Mouse (Mus musculus): ENCODE data around the gene Rgs10. TPM values are rescaled to one million over a fixed set of nuclear protein-coding genes. Genes with fewer than 3 reads are reported as not detected.

The Rgs10 gene
- polyA plus RNA-seq, 1 experiment from 2014 or later: 56.7 TPM

DNA sequence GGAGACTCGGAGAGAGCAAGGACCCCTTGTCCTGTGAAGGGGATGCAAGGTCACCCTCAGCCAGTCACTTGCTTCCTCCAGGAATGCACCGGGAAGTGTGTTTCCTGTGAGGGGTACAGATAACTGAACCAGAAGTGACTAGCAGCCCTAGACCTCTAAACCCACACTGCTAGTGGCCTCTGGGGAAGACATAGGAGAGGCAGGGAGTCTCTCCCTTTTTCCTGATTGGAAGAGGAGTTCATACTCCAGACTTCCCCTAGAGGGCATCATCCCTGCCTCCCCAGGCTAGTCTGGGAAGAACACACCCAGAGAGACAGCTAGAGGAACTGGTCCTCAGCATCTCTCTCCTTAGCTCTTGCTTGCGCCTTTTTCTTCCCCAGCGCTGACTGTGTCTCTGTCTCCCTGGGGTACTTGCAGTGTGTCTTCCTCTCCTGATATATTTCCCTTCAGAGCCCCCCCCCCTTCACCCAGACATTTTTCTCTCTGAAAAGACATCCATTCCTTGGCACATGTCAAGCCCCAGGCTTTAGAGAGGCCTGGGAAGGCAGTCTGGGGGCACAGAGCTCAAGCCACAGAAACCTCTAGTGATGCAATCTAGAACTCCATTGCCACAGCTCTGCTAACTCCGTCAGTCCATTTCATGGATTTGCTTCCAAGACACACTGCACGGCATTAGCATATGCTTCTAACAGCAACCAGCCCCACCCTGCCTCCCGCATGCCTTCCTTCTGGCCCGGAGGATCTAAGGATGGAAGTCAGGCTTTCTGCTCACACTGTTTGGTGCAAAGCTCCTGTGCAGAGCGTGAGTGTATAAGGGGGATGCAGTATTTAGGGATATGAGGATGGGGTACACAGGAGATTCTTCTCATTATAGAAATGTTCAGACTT, 61.4 kb downstream of the Rgs10 start:
- no peak overlapping the region for H3K9ac ChIP-seq
- DNase-seq (ENCODE audit: low spot score) (no peak), ATAC-seq (ENCODE audit: low FRiP score) (no peak)
- no peaks in the 10 kb centered on the region for H3K27me3 ChIP-seq (ENCODE audit: control insufficient read depth, insufficient read depth, low read length)
- H3K36me3 ChIP-seq (replicated peaks; ENCODE audit: control insufficient read depth, insufficient read depth): no peaks in the 10 kb centered on the region
- 72% methylated on average over 9 of the region's 9 CpGs for WGBS
- no peak overlapping the region for H3K4me3 ChIP-seq (replicated peaks; ENCODE audit: low read length)
- no peaks in the 10 kb centered on the region for H3K4me1 ChIP-seq (replicated peaks; ENCODE audit: control insufficient read depth, insufficient read depth, low read length)
- H3K27ac ChIP-seq: no peak overlapping the region
- H3K4me2 ChIP-seq (replicated peaks): no peak overlapping the region
- H3K9me3 ChIP-seq (ENCODE audit: control insufficient read depth, low read length): no peaks in the 10 kb centered on the region

DNA sequence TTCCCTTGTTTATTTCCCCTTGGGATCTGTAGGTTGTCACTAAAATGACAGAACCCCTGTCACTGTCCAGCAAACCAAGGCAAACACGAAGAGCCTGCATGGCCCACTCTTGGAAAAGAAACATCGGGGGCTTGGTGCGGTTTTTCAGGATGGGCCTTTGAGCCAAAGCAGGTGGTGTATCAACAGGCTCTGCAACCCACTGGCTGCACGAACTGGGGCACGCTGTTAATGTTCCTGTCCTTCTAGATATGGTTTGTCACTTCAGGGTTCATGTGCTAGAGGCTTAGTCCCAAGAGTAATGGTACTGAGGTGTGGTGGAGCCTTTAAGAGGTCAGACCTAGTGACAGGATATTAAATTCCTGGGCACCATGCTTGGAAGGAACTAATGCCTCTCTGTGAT, 63.1 kb downstream of the Rgs10 start:
- no peak overlapping the region for H3K27ac ChIP-seq
- no peak for ATAC-seq (ENCODE audit: low FRiP score)
- no peaks in the 10 kb centered on the region for H3K27me3 ChIP-seq (ENCODE audit: control insufficient read depth, insufficient read depth, low read length)
- no peak for DNase-seq (ENCODE audit: low spot score)
- no peaks in the 10 kb centered on the region for H3K36me3 ChIP-seq (replicated peaks; ENCODE audit: control insufficient read depth, insufficient read depth)
- H3K9ac ChIP-seq: no peak overlapping the region
- H3K4me1 ChIP-seq (replicated peaks; ENCODE audit: control insufficient read depth, insufficient read depth, low read length): no peaks in the 10 kb centered on the region
- no peak overlapping the region for H3K4me2 ChIP-seq (replicated peaks)
- no peaks in the 10 kb centered on the region for H3K9me3 ChIP-seq (ENCODE audit: control insufficient read depth, low read length)
- 90% methylated on average over 5 of the region's 5 CpGs for WGBS
- no peak overlapping the region for H3K4me3 ChIP-seq (replicated peaks; ENCODE audit: low read length)

DNA sequence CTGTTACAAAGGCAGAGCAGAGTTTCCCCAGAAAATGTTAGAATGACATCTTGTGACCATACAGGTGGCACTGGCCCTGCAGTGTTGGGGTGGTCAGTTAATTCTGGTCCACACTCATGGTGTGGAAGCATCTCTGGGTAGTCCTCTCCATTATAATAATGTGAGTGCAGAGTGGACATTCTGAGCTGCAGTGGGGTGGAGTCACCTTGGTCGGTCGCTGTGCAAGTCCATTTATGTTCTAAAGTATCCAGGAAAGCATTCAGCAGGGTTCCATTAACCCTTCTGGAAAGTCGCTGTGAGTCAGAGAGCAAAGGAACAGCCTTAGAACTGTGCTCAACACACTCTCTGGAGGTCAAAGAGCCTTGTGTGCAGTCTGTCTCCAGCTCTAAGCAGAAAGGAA, 65.8 kb downstream of the Rgs10 start:
- ATAC-seq (ENCODE audit: low FRiP score): no peak
- Histone ChIP-seq H3K9me3 (ENCODE audit: control insufficient read depth, low read length) (no peaks in the 10 kb centered on the region), H3K27me3 (ENCODE audit: control insufficient read depth, insufficient read depth, low read length) (no peaks in the 10 kb centered on the region), H3K4me3 (replicated peaks; ENCODE audit: low read length) (no peak overlapping the region), H3K4me1 (replicated peaks; ENCODE audit: control insufficient read depth, insufficient read depth, low read length) (peaks cover 5% of the 10 kb centered on the region; the same call in 1 of the 2 replicates), H3K36me3 (replicated peaks; ENCODE audit: control insufficient read depth, insufficient read depth) (no peaks in the 10 kb centered on the region), H3K4me2 (replicated peaks) (no peak overlapping the region), H3K9ac (no peak overlapping the region), H3K27ac (no peak overlapping the region)
- 78% methylated on average over 3 of the region's 3 CpGs for WGBS
- DNase-seq (ENCODE audit: low spot score): no peak

DNA sequence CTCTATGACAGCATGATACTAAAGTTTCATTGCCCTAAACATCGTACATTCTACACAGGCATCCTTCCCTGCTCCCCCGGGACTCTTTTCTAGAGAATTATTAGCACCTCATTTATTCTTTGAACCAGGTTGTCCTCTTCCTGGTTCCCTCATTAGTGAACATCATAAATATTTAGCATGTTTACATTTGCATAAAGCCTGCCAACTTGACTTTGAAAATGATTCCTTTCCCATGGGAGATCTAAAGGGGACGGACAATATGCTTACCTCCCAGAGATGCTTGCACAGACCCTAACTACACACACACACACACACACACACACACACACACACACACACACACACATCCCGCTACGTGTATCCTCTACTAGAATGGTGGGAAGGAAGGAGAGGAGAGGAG, 67.4 kb downstream of the Rgs10 start:
- no peak overlapping the region for H3K4me2 ChIP-seq (replicated peaks)
- 31% methylated on average over 3 of the region's 5 CpGs for WGBS
- H3K36me3 ChIP-seq (replicated peaks; ENCODE audit: control insufficient read depth, insufficient read depth): no peaks in the 10 kb centered on the region
- no peak overlapping the region for H3K4me3 ChIP-seq (replicated peaks; ENCODE audit: low read length)
- no peaks in the 10 kb centered on the region for H3K27me3 ChIP-seq (ENCODE audit: control insufficient read depth, insufficient read depth, low read length)
- DNase-seq (ENCODE audit: low spot score) (no peak), ATAC-seq (ENCODE audit: low FRiP score) (no peak)
- no peaks in the 10 kb centered on the region for H3K9me3 ChIP-seq (ENCODE audit: control insufficient read depth, low read length)
- H3K4me1 ChIP-seq (replicated peaks; ENCODE audit: control insufficient read depth, insufficient read depth, low read length): peaks cover 5% of the 10 kb centered on the region; the same call in 1 of the 2 replicates
- no peak overlapping the region for H3K27ac ChIP-seq
- H3K9ac ChIP-seq: no peak overlapping the region

DNA sequence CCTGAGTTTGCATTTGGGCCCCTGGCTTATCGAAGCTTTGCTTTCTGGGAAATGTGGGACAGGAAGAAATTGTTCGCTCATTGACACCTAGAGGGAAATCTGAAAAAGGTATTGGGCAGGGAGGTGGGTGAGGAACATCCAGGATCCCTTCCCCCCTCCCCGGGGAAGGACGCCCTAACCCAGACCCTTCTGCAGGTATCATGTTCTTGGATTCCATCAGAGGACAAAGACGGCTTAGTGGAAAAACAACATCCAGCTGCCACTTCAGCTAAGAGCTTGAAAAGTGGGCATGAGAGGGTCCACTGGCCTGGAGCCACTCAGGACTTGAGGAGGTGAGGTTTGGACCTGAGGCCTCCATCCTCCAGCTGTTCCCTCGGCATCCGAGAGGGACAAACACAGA, 68.2 kb downstream of the Rgs10 start:
- Histone ChIP-seq H3K4me1 (replicated peaks; ENCODE audit: control insufficient read depth, insufficient read depth, low read length) (peaks cover 5% of the 10 kb centered on the region; the same call in 1 of the 2 replicates), H3K4me3 (replicated peaks; ENCODE audit: low read length) (no peak overlapping the region), H3K27me3 (ENCODE audit: control insufficient read depth, insufficient read depth, low read length) (no peaks in the 10 kb centered on the region), H3K27ac (no peak overlapping the region), H3K36me3 (replicated peaks; ENCODE audit: control insufficient read depth, insufficient read depth) (no peaks in the 10 kb centered on the region), H3K9me3 (ENCODE audit: control insufficient read depth, low read length) (no peaks in the 10 kb centered on the region), H3K4me2 (replicated peaks) (no peak overlapping the region), H3K9ac (no peak overlapping the region)
- 87% methylated on average over 7 of the region's 7 CpGs for WGBS
- no peak for ATAC-seq (ENCODE audit: low FRiP score)
- DNase-seq (ENCODE audit: low spot score): no peak

DNA sequence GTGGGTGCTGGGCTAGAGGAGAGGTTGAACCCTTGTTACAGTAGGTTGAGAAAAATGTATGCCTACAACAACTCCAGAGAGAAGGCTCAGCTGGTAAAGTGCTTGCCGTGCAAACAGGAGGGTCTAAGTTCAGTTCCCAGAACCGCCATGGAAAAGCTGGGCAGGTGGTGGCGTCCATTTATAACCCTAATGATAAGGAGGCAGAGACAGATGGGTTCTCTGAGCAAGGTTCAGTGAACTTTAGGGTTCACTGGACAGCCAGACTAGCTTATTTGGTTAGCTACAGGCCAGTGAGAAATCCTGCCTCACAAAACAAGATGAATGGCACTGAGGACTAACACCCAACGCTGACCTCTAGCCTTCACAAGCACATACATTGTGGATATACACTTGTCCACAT, 68.8 kb downstream of the Rgs10 start:
- Histone ChIP-seq H3K9me3 (ENCODE audit: control insufficient read depth, low read length) (no peaks in the 10 kb centered on the region), H3K27ac (no peak overlapping the region), H3K36me3 (replicated peaks; ENCODE audit: control insufficient read depth, insufficient read depth) (no peaks in the 10 kb centered on the region), H3K9ac (no peak overlapping the region), H3K4me3 (replicated peaks; ENCODE audit: low read length) (no peak overlapping the region), H3K4me2 (replicated peaks) (no peak overlapping the region), H3K27me3 (ENCODE audit: control insufficient read depth, insufficient read depth, low read length) (no peaks in the 10 kb centered on the region), H3K4me1 (replicated peaks; ENCODE audit: control insufficient read depth, insufficient read depth, low read length) (peaks cover 5% of the 10 kb centered on the region; the same call in 1 of the 2 replicates)
- DNase-seq (ENCODE audit: low spot score): no peak
- no peak for ATAC-seq (ENCODE audit: low FRiP score)
- WGBS: 52% methylated on average over 4 of the region's 4 CpGs

DNA sequence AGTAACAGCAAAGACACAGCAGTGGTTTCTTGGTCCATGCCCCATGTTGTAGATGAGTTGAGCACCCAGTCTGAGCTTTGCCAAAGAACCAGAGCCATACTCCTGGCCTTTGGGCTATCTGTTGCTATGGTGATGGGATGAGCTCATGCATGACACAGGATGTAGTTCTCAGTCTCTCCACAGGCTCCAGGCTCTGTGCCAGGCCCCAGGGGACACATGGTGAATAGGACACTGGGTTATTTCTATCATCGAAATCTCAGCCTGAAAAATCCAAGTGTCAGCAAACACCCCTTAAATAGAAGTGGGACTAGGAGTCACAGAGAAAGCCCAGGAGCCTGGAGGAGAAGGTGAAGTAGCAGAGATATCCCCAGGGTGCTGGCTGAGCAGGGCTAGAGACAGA, 70.0 kb downstream of the Rgs10 start:
- H3K9me3 ChIP-seq (ENCODE audit: control insufficient read depth, low read length): no peaks in the 10 kb centered on the region
- no peak overlapping the region for H3K9ac ChIP-seq
- 15% methylated on average over 1 of the region's 1 CpGs for WGBS
- no peak overlapping the region for H3K4me2 ChIP-seq (replicated peaks)
- DNase-seq (ENCODE audit: low spot score): peak; percentile 51
- H3K27ac ChIP-seq: no peak overlapping the region
- peaks cover 5% of the 10 kb centered on the region; the same call in 1 of the 2 replicates for H3K4me1 ChIP-seq (replicated peaks; ENCODE audit: control insufficient read depth, insufficient read depth, low read length)
- no peaks in the 10 kb centered on the region for H3K36me3 ChIP-seq (replicated peaks; ENCODE audit: control insufficient read depth, insufficient read depth)
- H3K27me3 ChIP-seq (ENCODE audit: control insufficient read depth, insufficient read depth, low read length): no peaks in the 10 kb centered on the region
- ATAC-seq (ENCODE audit: low FRiP score): no peak
- H3K4me3 ChIP-seq (replicated peaks; ENCODE audit: low read length): no peak overlapping the region

DNA sequence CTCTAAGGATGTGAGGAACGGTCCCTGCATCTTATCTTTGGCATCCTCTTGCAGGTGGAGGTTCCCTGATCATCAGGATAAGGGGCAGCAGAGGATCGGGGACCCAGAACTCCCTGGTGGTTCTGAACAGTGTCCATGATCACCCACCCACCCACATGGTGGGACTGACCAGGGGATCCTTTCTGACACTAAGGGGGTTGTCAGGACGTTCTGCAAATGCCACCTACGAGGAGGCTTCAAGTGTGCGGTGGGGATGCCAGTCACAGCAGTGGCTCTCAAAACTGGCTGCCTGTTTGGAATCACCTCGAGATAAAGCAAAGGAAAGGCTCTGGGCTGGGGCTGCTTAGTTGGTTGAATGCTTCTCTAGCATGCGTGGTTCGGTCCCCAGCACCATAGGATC, 71.6 kb downstream of the Rgs10 start:
- H3K9me3 ChIP-seq (ENCODE audit: control insufficient read depth, low read length): no peaks in the 10 kb centered on the region
- no peak overlapping the region for H3K9ac ChIP-seq
- H3K4me3 ChIP-seq (replicated peaks; ENCODE audit: low read length): no peak overlapping the region
- H3K27me3 ChIP-seq (ENCODE audit: control insufficient read depth, insufficient read depth, low read length): no peaks in the 10 kb centered on the region
- H3K4me1 ChIP-seq (replicated peaks; ENCODE audit: control insufficient read depth, insufficient read depth, low read length): peaks cover 5% of the 10 kb centered on the region; the same call in 1 of the 2 replicates
- H3K4me2 ChIP-seq (replicated peaks): no peak overlapping the region
- H3K36me3 ChIP-seq (replicated peaks; ENCODE audit: control insufficient read depth, insufficient read depth): no peaks in the 10 kb centered on the region
- WGBS: 81% methylated on average over 8 of the region's 8 CpGs
- no peak overlapping the region for H3K27ac ChIP-seq
- ATAC-seq (ENCODE audit: low FRiP score) (no peak), DNase-seq (ENCODE audit: low spot score) (no peak)

DNA sequence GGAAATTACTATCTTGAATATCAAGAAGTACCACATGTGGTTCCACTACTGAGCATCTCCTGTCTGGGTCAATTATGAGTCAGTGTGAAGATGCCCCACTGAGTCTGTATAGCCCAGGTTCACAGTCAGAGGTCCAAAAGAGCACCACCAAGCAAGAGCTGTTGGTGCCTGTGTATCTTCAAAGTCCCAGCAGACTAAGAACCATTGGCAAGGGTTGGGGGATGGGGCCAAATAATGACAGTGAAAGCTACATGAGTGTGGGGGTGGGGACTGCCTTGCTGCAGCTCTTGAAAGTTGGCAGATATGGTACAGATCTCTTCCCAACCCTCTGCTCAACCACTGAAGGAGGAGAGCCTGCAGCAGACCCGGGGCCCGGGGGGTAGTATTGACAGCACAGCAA, 72.0 kb downstream of the Rgs10 start:
- H3K4me1 ChIP-seq (replicated peaks; ENCODE audit: control insufficient read depth, insufficient read depth, low read length): peaks cover 5% of the 10 kb centered on the region; the same call in 1 of the 2 replicates
- no peak overlapping the region for H3K4me2 ChIP-seq (replicated peaks)
- H3K36me3 ChIP-seq (replicated peaks; ENCODE audit: control insufficient read depth, insufficient read depth): no peaks in the 10 kb centered on the region
- WGBS: 95% methylated on average over 2 of the region's 2 CpGs
- H3K27ac ChIP-seq: no peak overlapping the region
- ATAC-seq (ENCODE audit: low FRiP score) (no peak), DNase-seq (ENCODE audit: low spot score) (no peak)
- no peaks in the 10 kb centered on the region for H3K27me3 ChIP-seq (ENCODE audit: control insufficient read depth, insufficient read depth, low read length)
- no peak overlapping the region for H3K4me3 ChIP-seq (replicated peaks; ENCODE audit: low read length)
- no peaks in the 10 kb centered on the region for H3K9me3 ChIP-seq (ENCODE audit: control insufficient read depth, low read length)
- H3K9ac ChIP-seq: no peak overlapping the region

Measured in hindbrain, embryonic 14.5 days (tissue).